Mouse (Mus musculus) testis, adult 2 months (tissue): ENCODE results near the gene 1110017D15Rik.

ENCODE experiments used
- CTCF ChIP-seq: fragments of 200-500 bp; IDR thresholded peaks from 2 replicates; pipeline ENCODE4 v1.5.1; 2012; ENCODE audit warnings: low read depth, mild to moderate bottlenecking, inconsistent platforms, low read length, moderate library complexity; ENCODE audit not compliant: control insufficient read depth, insufficient read depth, insufficient replicate concordance
- POLR2A ChIP-seq: fragments of 200-500 bp; IDR thresholded peaks from 2 replicates; pipeline ENCODE4 v1.6.1; 2012; ENCODE audit warnings: low read depth, mild to moderate bottlenecking, inconsistent platforms, low read length, moderate library complexity; ENCODE audit not compliant: control insufficient read depth

- TF ChIP-seq CTCF (no peak), POLR2A (no peak)
Observed at GRCm38 (mm10) chr4:41513714-41514113, 3.4 kb downstream of the 1110017D15Rik start.
